Mouse (Mus musculus) MEL (cell line): ENCODE data around the gene Sh3yl1. TPM values are rescaled to one million over a fixed set of nuclear protein-coding genes. Genes with fewer than 3 reads are reported as not detected.

Experiments
- DNase-seq: peaks from one replicate; pipeline ENCODE4 v3.0.0; 2011; ENCODE audit warnings: low read depth, low spot score
- H3K27ac ChIP-seq: 2 replicates; pipeline ENCODE4 v1.5.1; 2012; ENCODE audit warnings: low read depth, mild to moderate bottlenecking, control low read depth, low read length, moderate library complexity; ENCODE audit not compliant: control insufficient read depth
- H3K27me3 ChIP-seq, 2 experiments: fragments of 150-350 bp in 1 of 2; sonication (generic) in 1 of 2; 2 replicates each; pipeline ENCODE4 v1.6.1; 2012; ENCODE audit warnings: low read length in 2 of 2, mild to moderate bottlenecking in 2 of 2, improper control_type of control experiment in 1 of 2, moderate library complexity in 1 of 2; ENCODE audit not compliant: insufficient read depth in 2 of 2, control insufficient read depth in 1 of 2
- H3K36me3 ChIP-seq, 2 experiments: 2 replicates each; pipeline ENCODE4 v1.6.1; 2012 to 2014; ENCODE audit warnings: low read length in 2 of 2, improper control_type of control experiment in 1 of 2, inconsistent platforms in 1 of 2, mild to moderate bottlenecking in 1 of 2; ENCODE audit not compliant: insufficient read depth in 2 of 2, control insufficient read depth in 1 of 2
- H3K4me1 ChIP-seq, 2 experiments: fragments of 150-350 bp in 1 of 2; sonication (generic) in 1 of 2; 2 replicates each; pipeline ENCODE4 v1.6.1; 2012; ENCODE audit warnings: low read length in 2 of 2, improper control_type of control experiment in 1 of 2, mild to moderate bottlenecking in 1 of 2; ENCODE audit not compliant: insufficient read depth in 2 of 2, control insufficient read depth in 1 of 2
- H3K4me3 ChIP-seq, 2 experiments: fragments of 150-350 bp in 1 of 2; sonication (generic) in 1 of 2; 2 replicates each; pipeline ENCODE4 v1.5.1; 2012; ENCODE audit warnings: low read depth in 2 of 2, low read length in 2 of 2, mild to moderate bottlenecking in 2 of 2, moderate library complexity in 2 of 2, control low read depth in 1 of 2, improper control_type of control experiment in 1 of 2; ENCODE audit not compliant: control insufficient read depth in 1 of 2, insufficient read depth in 1 of 2
- H3K79me2 ChIP-seq: 2 replicates; pipeline ENCODE4 v1.6.1; 2012; ENCODE audit warnings: mild to moderate bottlenecking, low read length, moderate library complexity; ENCODE audit not compliant: control insufficient read depth, poor library complexity, insufficient read depth
- H3K9ac ChIP-seq: 2 replicates; pipeline ENCODE4 v1.6.1; 2012; ENCODE audit warnings: low read depth, mild to moderate bottlenecking, control low read depth, low read length, moderate library complexity; ENCODE audit not compliant: control insufficient read depth, poor library complexity, severe bottlenecking
- H3K9me3 ChIP-seq: fragments of 150-350 bp; sonication (generic); replicated peaks from 2 replicates; pipeline ENCODE4 v1.6.1; 2012; ENCODE audit warnings: mild to moderate bottlenecking, low read length, improper control_type of control experiment, moderate library complexity; ENCODE audit not compliant: insufficient read depth
- BHLHE40 ChIP-seq: IDR thresholded peaks from 2 replicates; pipeline ENCODE4 v1.6.1; 2012; ENCODE audit warnings: low read depth, mild to moderate bottlenecking, inconsistent platforms, low read length, improper control_type of control experiment, borderline replicate concordance
- CHD1 ChIP-seq: IDR thresholded peaks from 2 replicates; pipeline ENCODE4 v1.6.1; 2012; ENCODE audit warnings: low read depth, mild to moderate bottlenecking, inconsistent platforms, low read length, improper control_type of control experiment
- CTCF ChIP-seq, 3 experiments: IDR thresholded peaks in 2 of 3; conservative IDR thresholded peaks in 1 of 3; 2 replicates each; pipeline ENCODE4 v1.5.1; 2011 to 2012; ENCODE audit warnings: low read length in 3 of 3, low read depth in 2 of 3, mild to moderate bottlenecking in 2 of 3, improper control_type of control experiment in 1 of 3, inconsistent platforms in 1 of 3, mixed read lengths in 1 of 3, moderate library complexity in 1 of 3; ENCODE audit not compliant: control insufficient read depth in 1 of 3, insufficient read depth in 1 of 3, poor library complexity in 1 of 3, severe bottlenecking in 1 of 3
- EP300 ChIP-seq, 2 experiments: IDR thresholded peaks; 2 replicates each; pipeline ENCODE4 v1.6.1; 2011; ENCODE audit warnings: improper control_type of control experiment in 2 of 2, low read length in 2 of 2, low read depth in 1 of 2, mild to moderate bottlenecking in 1 of 2
- ETS1 ChIP-seq: IDR thresholded peaks from 2 replicates; pipeline ENCODE4 v1.6.1; 2012; ENCODE audit warnings: low read depth, mild to moderate bottlenecking, inconsistent platforms, low read length, improper control_type of control experiment, moderate library complexity
- GABPA ChIP-seq: IDR thresholded peaks from 2 replicates; pipeline ENCODE4 v1.6.1; 2012; ENCODE audit warnings: low read depth, mild to moderate bottlenecking, inconsistent platforms, low read length, improper control_type of control experiment, moderate library complexity
- HCFC1 ChIP-seq: IDR thresholded peaks from 2 replicates; pipeline ENCODE4 v1.6.1; 2012; ENCODE audit warnings: low read depth, mild to moderate bottlenecking, inconsistent platforms, low read length, improper control_type of control experiment, moderate library complexity
- KAT2A ChIP-seq: conservative IDR thresholded peaks from 2 replicates; pipeline ENCODE4 v1.6.1; 2012; ENCODE audit warnings: low read depth, low read length, improper control_type of control experiment, inconsistent platforms
- MAX ChIP-seq: IDR thresholded peaks from 2 replicates; pipeline ENCODE4 v1.6.1; 2011; ENCODE audit warnings: low read length, improper control_type of control experiment
- MAZ ChIP-seq: IDR thresholded peaks from 2 replicates; pipeline ENCODE4 v1.6.1; 2012; ENCODE audit warnings: low read depth, mild to moderate bottlenecking, inconsistent platforms, low read length, improper control_type of control experiment
- MXI1 ChIP-seq: IDR thresholded peaks from 2 replicates; pipeline ENCODE4 v1.6.1; 2011; ENCODE audit warnings: mild to moderate bottlenecking, low read depth, low read length, improper control_type of control experiment
- NRF1 ChIP-seq: IDR thresholded peaks from 2 replicates; pipeline ENCODE4 v1.6.1; 2014; ENCODE audit warnings: low read depth, mild to moderate bottlenecking, inconsistent platforms, low read length, improper control_type of control experiment, moderate library complexity; ENCODE audit not compliant: poor library complexity, insufficient read depth, severe bottlenecking
- POLR2A ChIP-seq, 2 experiments: IDR thresholded peaks; 2 replicates each; pipeline ENCODE4 v1.6.1; 2011 to 2012; ENCODE audit warnings: low read length in 2 of 2, mild to moderate bottlenecking in 2 of 2, control low read depth in 1 of 2, improper control_type of control experiment in 1 of 2, low read depth in 1 of 2, moderate library complexity in 1 of 2; ENCODE audit not compliant: control insufficient read depth in 1 of 2, insufficient read depth in 1 of 2, poor library complexity in 1 of 2
- RAD21 ChIP-seq: IDR thresholded peaks from 2 replicates; pipeline ENCODE4 v1.6.1; 2011; ENCODE audit warnings: mild to moderate bottlenecking, low read depth, low read length, improper control_type of control experiment
- SIN3A ChIP-seq: IDR thresholded peaks from 2 replicates; pipeline ENCODE4 v1.6.1; 2012; ENCODE audit warnings: low read length, improper control_type of control experiment, inconsistent platforms
- SMC3 ChIP-seq: IDR thresholded peaks from 2 replicates; pipeline ENCODE4 v1.6.1; 2011; ENCODE audit warnings: low read depth, low read length, improper control_type of control experiment
- ZC3H11A ChIP-seq: IDR thresholded peaks from 2 replicates; pipeline ENCODE4 v1.6.1; 2012; ENCODE audit warnings: low read depth, mild to moderate bottlenecking, inconsistent platforms, low read length, improper control_type of control experiment
- ZKSCAN1 ChIP-seq: IDR thresholded peaks from 2 replicates; pipeline ENCODE4 v1.6.1; 2012; ENCODE audit warnings: low read depth, mild to moderate bottlenecking, inconsistent platforms, low read length, improper control_type of control experiment, moderate library complexity
- ZMIZ1 ChIP-seq: IDR thresholded peaks from 2 replicates; pipeline ENCODE4 v1.6.1; 2012; ENCODE audit warnings: low read depth, mild to moderate bottlenecking, inconsistent platforms, low read length, improper control_type of control experiment, moderate library complexity
- ZNF384 ChIP-seq: IDR thresholded peaks from 2 replicates; pipeline ENCODE4 v1.6.1; 2012; ENCODE audit warnings: low read depth, mild to moderate bottlenecking, inconsistent platforms, low read length, improper control_type of control experiment
- polyA plus RNA-seq, 2 experiments: library from polyadenylated mRNA; stranded (reverse) in 1 of 2; unstranded in 1 of 2; fragments of >175 nt in 1 of 2; fragments of >200 nt in 1 of 2; gene quantifications; 2 replicates each; pipeline versions ENCODE4 v1.2.1 to v1.2.4; 2012; ENCODE audit warnings: low replicate concordance in 2 of 2, low read depth in 1 of 2; ENCODE audit not compliant: insufficient read length in 2 of 2, insufficient read depth in 1 of 2, missing spikeins in 1 of 2
- total RNA-seq: library from RNA; depleted of rRNA; stranded (reverse); fragments of 300-350 nt; gene quantifications from 2 replicates; pipeline ENCODE4 v1.2.3, GENCODE M21; 2012

Gene Sh3yl1
- total and polyA plus RNA-seq, 3 experiments, result 3.3 to 5.2 TPM; not detected in 1

- Histone ChIP-seq H3K27me3 (peaks cover 0 to 2% of the 10 kb centered on the region in 2 experiments; a peak in 1 of 4 replicates), H3K36me3 (no peaks in the 10 kb centered on the region), H3K79me2 (no peaks in the 10 kb centered on the region), H3K9me3 (no peaks in the 10 kb centered on the region), H3K9ac (no peak overlapping the region), H3K27ac (no peak overlapping the region), H3K4me3 (no peak overlapping the region)
- TF ChIP-seq MAZ (no peak), POLR2A (IDR thresholded peaks at IDR 0.05; ENCODE audit: control insufficient read depth in 1 of 2, insufficient read depth in 1 of 2, low read depth in 1 of 2, low read length in 2 of 2, poor library complexity in 1 of 2) (no peak), MAX (no peak), KAT2A (no peak), ZMIZ1 (no peak), NRF1 (no peak), RAD21 (no peak), ZKSCAN1 (no peak), CHD1 (no peak), SIN3A (no peak), BHLHE40 (no peak), ZNF384 (no peak), HCFC1 (no peak)
- TF ChIP-seq, all 39 proteins: peak for 0
- no peaks in the 10 kb centered on the region for H3K4me1 ChIP-seq
- no peak for DNase-seq
Measured at GRCm38 (mm10) chr12:31003795-31004194, 92.3 kb downstream of the Sh3yl1 start.

DNA sequence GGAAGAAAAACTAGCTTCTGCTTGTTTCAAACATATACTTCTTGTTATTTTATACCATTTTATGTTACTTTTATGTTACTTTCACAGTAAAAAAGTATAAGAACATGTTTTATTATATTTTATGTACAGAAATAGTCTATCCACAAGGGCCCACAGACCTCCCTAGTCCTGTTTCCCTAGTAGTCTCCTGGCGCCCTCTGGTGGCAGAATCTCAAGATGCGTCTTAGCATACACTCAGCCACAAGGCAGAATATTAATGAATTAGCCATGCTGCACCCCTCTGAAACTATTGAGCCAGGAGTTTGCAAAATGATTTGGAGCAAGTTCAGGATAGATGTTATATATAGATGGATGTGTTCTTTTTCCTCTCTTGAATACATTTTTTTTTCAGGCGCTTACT is 93.5 kb downstream of the Sh3yl1 start:
- Histone ChIP-seq H3K79me2 (no peaks in the 10 kb centered on the region), H3K4me1 (no peaks in the 10 kb centered on the region), H3K36me3 (no peaks in the 10 kb centered on the region), H3K4me3 (no peak overlapping the region), H3K9ac (no peak overlapping the region), H3K27ac (no peak overlapping the region), H3K9me3 (no peaks in the 10 kb centered on the region), H3K27me3 (no peaks in the 10 kb centered on the region; a peak in 1 of 4 replicates)
- TF ChIP-seq RAD21 (peak; percentile 85), ETS1 (no peak), KAT2A (no peak), EP300 (IDR thresholded peaks at IDR 0.05; ENCODE audit: low read depth in 1 of 2, low read length in 2 of 2) (no peak), MXI1 (no peak), CTCF (IDR thresholded peaks at IDR 0.05 in 2 of 3, conservative IDR thresholded peaks at IDR 0.05 in 1 of 3; ENCODE audit: control insufficient read depth in 1 of 3, insufficient read depth in 1 of 3, low read depth in 2 of 3, low read length in 3 of 3, poor library complexity in 1 of 3, severe bottlenecking in 1 of 3) (peak; percentile 73 to 90 (median 86)), ZC3H11A (peak; percentile 56), GABPA (no peak), SMC3 (peak; percentile 91)
- peak; percentile 83 for DNase-seq
